Mouse (Mus musculus) liver, postnatal 0 days (tissue): ENCODE measurements around the gene Atp2a1. TPM values are rescaled to one million over a fixed set of nuclear protein-coding genes. Genes with fewer than 3 reads are reported as not detected.

Experiments
- ATAC-seq: fragments of 200-750 bp; cut with Nextera tagmentation; 2 replicates; pipeline ENCODE4 v1.8.0; 2017; ENCODE audit warnings: mild to moderate bottlenecking, moderate library complexity
- DNase-seq: peaks from one replicate; pipeline ENCODE4 v3.0.0-alpha.2; 2016
- H3K27ac ChIP-seq: fragments of 300-500 bp; sonication (generic); 2 replicates; pipeline ENCODE4 v1.5.1; 2014; ENCODE audit warnings: antibody characterized with exemption, moderate library complexity, mild to moderate bottlenecking, low read depth
- H3K27me3 ChIP-seq: fragments of 300-500 bp; sonication (generic); 2 replicates; pipeline ENCODE4 v1.6.1; 2014; ENCODE audit warnings: low read length, control low read depth, mixed read lengths; ENCODE audit not compliant: insufficient read depth
- H3K36me3 ChIP-seq: fragments of 300-500 bp; sonication (generic); replicated peaks from 2 replicates; pipeline ENCODE4 v1.6.1; 2014; ENCODE audit warnings: mild to moderate bottlenecking, control low read depth, low read length, moderate library complexity, mixed read lengths; ENCODE audit not compliant: insufficient read depth
- H3K4me1 ChIP-seq: fragments of 300-500 bp; sonication (generic); 2 replicates; pipeline ENCODE4 v1.6.1; 2014; ENCODE audit warnings: antibody characterized with exemption, mild to moderate bottlenecking, control low read depth; ENCODE audit not compliant: insufficient read depth
- H3K4me2 ChIP-seq: fragments of 300-500 bp; sonication (generic); 2 replicates; pipeline ENCODE4 v1.6.1; 2014; ENCODE audit warnings: low read depth, mild to moderate bottlenecking, low read length, moderate library complexity, mixed read lengths
- H3K4me3 ChIP-seq: fragments of 300-500 bp; sonication (generic); 2 replicates; pipeline ENCODE4 v1.5.1; 2014; ENCODE audit warnings: low read depth, low read length
- H3K9ac ChIP-seq: fragments of 300-500 bp; sonication (generic); replicated peaks from 2 replicates; pipeline ENCODE4 v1.6.1; 2014; ENCODE audit warnings: mild to moderate bottlenecking, moderate library complexity
- H3K9me3 ChIP-seq: fragments of 300-500 bp; sonication (generic); 2 replicates; pipeline ENCODE4 v1.6.1; 2016; ENCODE audit warnings: mild to moderate bottlenecking, control low read depth, low read length, mixed read lengths
- CTCF ChIP-seq: sonication (generic); IDR thresholded peaks from 2 replicates; pipeline ENCODE4 v1.5.1; 2016; ENCODE audit warnings: antibody characterized with exemption, low read depth
- EP300 ChIP-seq: IDR thresholded peaks from 2 replicates; pipeline ENCODE4 v1.6.1; 2016; ENCODE audit warnings: antibody characterized with exemption, low read depth, mild to moderate bottlenecking
- WGBS: fragments of 180-500 bp; shearing (Covaris S2); extraction: QIAGEN DNeasy Blood & Tissue Kit; methylation state at CpG from one replicate; pipeline ENCODE4 v1.1.7; 2014; ENCODE audit not compliant: insufficient replicate concordance; 5-methylcytosine and 5-hydroxymethylcytosine counted together
- polyA plus RNA-seq: library from polyadenylated mRNA; unstranded; fragments of >200 nt; fragmentation: Nextera tagmentation; extraction: Ambion mirVana; gene quantifications from 2 replicates; pipeline ENCODE4 v1.2.1, GENCODE M21; 2015

Gene Atp2a1
- polyA plus RNA-seq, 1 experiment from 2014 or later: 2.2 TPM

DNA sequence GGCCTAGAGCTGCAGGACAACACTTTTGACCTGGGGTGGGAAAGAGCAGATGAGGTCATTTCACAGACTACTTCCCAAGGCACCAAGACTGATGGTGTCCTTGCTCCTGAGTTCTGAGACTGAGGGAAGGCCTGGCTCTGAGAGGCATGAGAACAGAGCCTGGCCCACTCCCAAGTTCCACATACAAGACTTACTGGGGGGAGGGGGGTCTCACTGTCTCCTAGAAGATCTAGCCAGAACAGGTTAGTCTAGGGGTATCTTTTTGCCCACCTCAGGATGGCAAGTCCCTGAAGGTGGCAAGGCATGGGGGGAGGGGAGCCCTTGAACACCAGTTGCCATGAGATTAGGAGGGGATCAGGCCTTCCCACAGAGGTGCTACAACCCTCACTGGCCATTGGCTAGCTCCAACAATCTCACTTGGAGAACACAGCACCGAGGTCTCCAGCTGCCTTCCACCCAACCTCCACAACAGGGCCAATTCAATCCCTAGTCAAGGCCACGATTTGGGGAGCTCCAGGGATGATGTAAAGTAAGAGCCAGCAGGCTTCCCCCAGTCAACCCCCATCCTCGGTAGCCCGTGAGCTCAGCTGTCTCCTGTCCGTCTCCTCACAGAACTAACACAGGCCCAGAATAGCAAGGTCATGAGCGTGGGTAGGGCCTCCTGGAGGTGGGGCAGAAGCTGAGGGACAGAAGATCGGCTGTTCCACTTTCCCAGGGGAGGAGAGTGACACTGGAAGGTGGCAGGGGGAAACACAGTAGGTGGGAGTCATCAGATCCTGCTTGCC lies 2.5 kb upstream of the Atp2a1 start:
- WGBS: 26% methylated on average over 7 of the region's 7 CpGs
- peaks cover 19% of the 10 kb centered on the region for H3K4me1 ChIP-seq
- no peak overlapping the region for H3K4me3 ChIP-seq
- H3K9ac ChIP-seq: peak overlapping the region; percentile 18; the same call in 1 of the 2 replicates
- peaks cover 36% of the 10 kb centered on the region for H3K36me3 ChIP-seq
- DNase-seq: no peak
- no peak overlapping the region for H3K27ac ChIP-seq
- ATAC-seq: peak; percentile 24; the same call in 1 of the 2 replicates
- H3K27me3 ChIP-seq: no peaks in the 10 kb centered on the region
- no peak overlapping the region for H3K4me2 ChIP-seq
- TF ChIP-seq CTCF (no peak), EP300 (no peak)
- no peaks in the 10 kb centered on the region for H3K9me3 ChIP-seq

GRCm38 (mm10) chr7:126464836-126465235 lies 1.9 kb upstream of the Atp2a1 start:
- Histone ChIP-seq H3K9me3 (no peaks in the 10 kb centered on the region), H3K9ac (no peak overlapping the region; the same call in 1 of the 2 replicates), H3K4me2 (no peak overlapping the region), H3K4me1 (peaks cover 16% of the 10 kb centered on the region), H3K4me3 (no peak overlapping the region), H3K36me3 (peaks cover 32% of the 10 kb centered on the region), H3K27me3 (no peaks in the 10 kb centered on the region), H3K27ac (no peak overlapping the region)
- TF ChIP-seq EP300 (no peak), CTCF (no peak)
- 58% methylated on average over 5 of the region's 5 CpGs for WGBS
- DNase-seq: no peak
- ATAC-seq: no peak

DNA sequence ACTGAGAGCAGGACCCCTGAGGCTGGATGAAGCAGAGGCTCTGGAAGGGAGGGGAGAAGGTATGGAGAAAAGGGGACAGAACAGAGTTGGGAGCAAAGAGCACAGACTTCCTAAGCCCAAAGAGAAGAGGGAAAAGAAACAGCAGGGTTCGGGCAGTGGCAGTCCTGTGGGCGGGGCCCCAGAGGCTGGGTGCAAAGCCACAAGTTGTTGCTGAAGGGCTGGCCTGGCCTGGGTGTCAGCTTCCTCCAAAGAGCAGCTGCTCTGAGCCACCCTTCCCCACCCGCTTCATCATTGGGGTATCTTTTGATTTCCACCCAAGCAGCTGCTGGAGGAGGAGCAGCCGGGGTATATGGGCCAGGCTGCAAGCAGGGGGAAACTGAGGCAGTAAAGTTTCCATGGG lies 1.2 kb upstream of the Atp2a1 start:
- peaks cover 16% of the 10 kb centered on the region for H3K4me1 ChIP-seq
- H3K9ac ChIP-seq: no peak overlapping the region
- no peak overlapping the region for H3K4me3 ChIP-seq
- ATAC-seq (peak; percentile 33; the same call in 1 of the 2 replicates), DNase-seq (peak; percentile 44)
- no peaks in the 10 kb centered on the region for H3K27me3 ChIP-seq
- no peak overlapping the region for H3K4me2 ChIP-seq
- H3K27ac ChIP-seq: no peak overlapping the region
- TF ChIP-seq EP300: no peak
- TF ChIP-seq CTCF: no peak
- WGBS: 27% methylated on average over 4 of the region's 4 CpGs
- peaks cover 28% of the 10 kb centered on the region for H3K36me3 ChIP-seq
- H3K9me3 ChIP-seq: no peaks in the 10 kb centered on the region

DNA sequence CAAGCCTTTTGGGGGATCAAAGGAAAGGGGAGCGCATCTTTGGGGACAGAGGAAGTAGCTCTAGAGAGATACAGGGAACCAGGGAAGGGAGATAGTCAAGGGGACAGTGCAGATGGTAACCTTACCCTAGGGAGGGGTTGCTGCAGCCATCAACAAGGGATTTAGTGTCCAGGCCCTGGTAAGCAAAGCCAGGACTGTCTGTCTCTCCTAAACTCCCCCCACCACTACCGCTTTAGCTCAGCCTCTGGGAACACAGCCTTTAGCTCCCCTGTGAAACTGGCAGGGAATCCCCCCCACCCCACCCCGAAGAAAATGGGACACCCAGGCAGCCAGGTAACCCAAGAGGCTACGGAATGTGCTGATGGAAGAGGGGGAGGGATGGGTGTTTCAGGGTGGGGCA lies 639 bp upstream of the Atp2a1 start:
- no peak for TF ChIP-seq EP300
- TF ChIP-seq CTCF: no peak
- Histone ChIP-seq H3K4me2 (no peak overlapping the region), H3K36me3 (peaks cover 22% of the 10 kb centered on the region), H3K9me3 (no peaks in the 10 kb centered on the region), H3K27me3 (no peaks in the 10 kb centered on the region), H3K4me1 (peaks cover 16% of the 10 kb centered on the region), H3K27ac (no peak overlapping the region), H3K4me3 (no peak overlapping the region), H3K9ac (no peak overlapping the region)
- ATAC-seq (no peak), DNase-seq (no peak)
- 70% methylated on average over 4 of the region's 4 CpGs for WGBS

DNA sequence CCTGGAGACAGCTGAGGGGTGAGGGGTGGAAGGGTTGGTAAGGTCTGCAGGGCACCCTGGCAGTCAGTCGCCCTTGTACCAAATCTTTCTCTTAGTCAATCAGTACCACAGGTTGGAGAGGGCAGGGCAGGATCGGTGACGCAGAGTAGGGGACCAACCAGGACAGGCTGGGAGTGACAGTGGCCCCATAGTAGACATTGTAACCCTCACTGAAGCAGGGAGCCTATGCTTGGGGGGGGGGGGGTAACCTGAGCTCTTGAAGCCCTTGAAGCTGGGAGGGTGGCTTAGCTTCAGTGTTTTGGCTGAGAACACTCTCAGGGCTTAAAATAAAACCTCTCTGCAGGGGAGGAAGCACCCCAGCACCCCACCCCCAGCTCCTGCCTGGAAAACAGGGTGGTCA lies 1.3 kb downstream of the Atp2a1 start:
- ATAC-seq (no peak), DNase-seq (no peak)
- Histone ChIP-seq H3K9me3 (no peaks in the 10 kb centered on the region), H3K27me3 (no peaks in the 10 kb centered on the region), H3K27ac (no peak overlapping the region), H3K9ac (no peak overlapping the region), H3K36me3 (peaks cover 5% of the 10 kb centered on the region), H3K4me1 (peaks cover 16% of the 10 kb centered on the region), H3K4me3 (no peak overlapping the region), H3K4me2 (no peak overlapping the region)
- TF ChIP-seq EP300 (no peak), CTCF (no peak)
- WGBS: 68% methylated on average over 3 of the region's 3 CpGs

- DNase-seq (no peak), ATAC-seq (no peak)
- no peak overlapping the region for H3K4me2 ChIP-seq
- H3K4me1 ChIP-seq: peaks cover 16% of the 10 kb centered on the region
- H3K9ac ChIP-seq: no peak overlapping the region
- no peaks in the 10 kb centered on the region for H3K9me3 ChIP-seq
- H3K36me3 ChIP-seq: no peaks in the 10 kb centered on the region; the same call in 1 of the 2 replicates
- 44% methylated on average over 10 of the region's 10 CpGs for WGBS
- H3K27ac ChIP-seq: no peak overlapping the region
- TF ChIP-seq CTCF (no peak), EP300 (no peak)
- no peak overlapping the region for H3K4me3 ChIP-seq
- no peaks in the 10 kb centered on the region for H3K27me3 ChIP-seq
Measured at GRCm38 (mm10) chr7:126460623-126461399, 2.1 kb downstream of the Atp2a1 start.
